Comparison of ENCODE assay signal across 6 mouse cellular contexts in genomic region chr6:145343457-145343856, GRCm38 (mm10).
"Had no signal": no experiment of that assay in that cellular context is flagged by ENCODE, and none has a peak within 500 bp of the region (broad histone marks: within the 10 kb centered on the region; RNA-seq: fewer than 3 reads in every experiment).

No protein-coding gene starts in this region.

- DNase-seq: kidney, adult 8-10 months; layer of hippocampus, adult 9-11 months; layer of hippocampus, postnatal 36 days; lung, adult 18-20 months; thymus, adult 2 months; thymus, postnatal 25 days had no signal
